Mouse (Mus musculus) ES-Bruce4 (cell line): Measurements from ENCODE around the gene Gpr156. TPM values are rescaled to one million over a fixed set of nuclear protein-coding genes. Genes with fewer than 3 reads are reported as not detected.

ENCODE experiments used
- H3K27ac ChIP-seq: 2 replicates; pipeline ENCODE4 v1.5.1; 2012; ENCODE audit warnings: low read length, inconsistent platforms; ENCODE audit not compliant: insufficient read depth
- H3K27me3 ChIP-seq: 2 replicates; pipeline ENCODE4 v1.6.1; 2012; ENCODE audit warnings: mild to moderate bottlenecking, low read length, inconsistent platforms; ENCODE audit not compliant: control insufficient read depth, poor library complexity, insufficient read depth, severe bottlenecking
- H3K36me3 ChIP-seq: 2 replicates; pipeline ENCODE4 v1.6.1; 2012; ENCODE audit warnings: inconsistent platforms, mild to moderate bottlenecking, low read length, moderate library complexity; ENCODE audit not compliant: control insufficient read depth, poor library complexity, insufficient read depth, severe bottlenecking
- H3K4me1 ChIP-seq: one replicate; pipeline ENCODE4 v1.8.1; 2011; ENCODE audit warnings: low read length; ENCODE audit not compliant: control insufficient read depth, insufficient read depth
- H3K4me3 ChIP-seq: 2 replicates; pipeline ENCODE4 v1.5.1; 2011; ENCODE audit warnings: low read depth, mild to moderate bottlenecking, low read length
- H3K9ac ChIP-seq: 2 replicates; pipeline ENCODE4 v1.6.1; 2012; ENCODE audit warnings: low read depth, mild to moderate bottlenecking, inconsistent platforms; ENCODE audit not compliant: poor library complexity, severe bottlenecking
- H3K9me3 ChIP-seq: replicated peaks from 2 replicates; pipeline ENCODE4 v1.6.1; 2012; ENCODE audit warnings: mild to moderate bottlenecking, low read length, inconsistent platforms; ENCODE audit not compliant: control insufficient read depth, poor library complexity, insufficient read depth, severe bottlenecking
- CTCF ChIP-seq: IDR thresholded peaks from one replicate; pipeline ENCODE4 v1.8.1; 2011; ENCODE audit warnings: low read depth, low read length
- EP300 ChIP-seq: IDR thresholded peaks from 2 replicates; pipeline ENCODE4 v1.6.1; 2011; ENCODE audit warnings: low read depth, low read length; ENCODE audit not compliant: insufficient read depth
- POLR2A ChIP-seq: IDR thresholded peaks from one replicate; pipeline ENCODE4 v1.8.1; 2011; ENCODE audit warnings: low read length; ENCODE audit not compliant: insufficient read depth
- polyA plus RNA-seq: library from polyadenylated mRNA; stranded (reverse); fragments of >200 nt; gene quantifications from 2 replicates; pipeline ENCODE4 v1.2.4, GENCODE M21; 2011; ENCODE audit warnings: low read depth; ENCODE audit not compliant: missing spikeins, insufficient read depth, insufficient read length

Gpr156 gene
- polyA plus RNA-seq, 1 experiment, result not detected

DNA sequence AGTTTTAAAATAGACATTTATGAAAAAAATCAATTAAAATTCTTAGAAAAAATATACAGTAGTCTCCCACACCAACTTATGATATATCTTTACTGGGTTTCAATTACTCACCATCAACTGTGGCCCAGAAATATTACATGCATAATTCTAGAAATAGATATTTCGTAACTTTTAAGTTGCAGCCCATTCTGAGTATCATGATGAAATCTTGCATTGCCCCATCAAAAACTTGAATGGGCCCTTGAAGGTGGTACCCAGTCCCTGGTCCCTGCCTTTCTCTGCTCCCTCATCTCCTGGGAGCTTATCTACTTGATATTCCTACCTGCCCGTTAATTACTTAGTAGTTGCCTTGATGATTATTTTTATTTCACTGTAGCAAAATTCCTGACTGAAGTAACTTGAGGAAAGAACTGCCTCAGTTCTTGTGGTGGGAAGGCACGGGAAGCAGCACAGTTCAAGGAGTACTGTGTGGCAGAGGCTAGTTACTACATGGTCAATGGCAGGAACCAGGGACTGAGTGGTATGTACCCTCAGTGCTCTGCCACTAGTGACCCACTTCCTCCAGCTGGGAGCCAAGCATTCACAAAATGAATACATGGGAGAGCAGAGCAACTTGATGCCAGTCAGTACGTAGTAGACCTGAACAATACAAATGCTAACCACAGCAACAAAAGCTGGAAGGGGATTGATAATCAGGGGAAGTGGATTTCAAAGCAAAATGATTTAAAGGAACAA is 41.6 kb upstream of the Gpr156 start:
- H3K27ac ChIP-seq, result no peak overlapping the region
- H3K27me3 ChIP-seq, result no peaks in the 10 kb centered on the region
- H3K36me3 ChIP-seq, result peaks cover 19% of the 10 kb centered on the region
- H3K9me3 ChIP-seq, result no peaks in the 10 kb centered on the region
- no peaks in the 10 kb centered on the region for H3K4me1 ChIP-seq
- no peak overlapping the region for H3K9ac ChIP-seq
- H3K4me3 ChIP-seq, result no peak overlapping the region
- no peak for TF ChIP-seq POLR2A

DNA sequence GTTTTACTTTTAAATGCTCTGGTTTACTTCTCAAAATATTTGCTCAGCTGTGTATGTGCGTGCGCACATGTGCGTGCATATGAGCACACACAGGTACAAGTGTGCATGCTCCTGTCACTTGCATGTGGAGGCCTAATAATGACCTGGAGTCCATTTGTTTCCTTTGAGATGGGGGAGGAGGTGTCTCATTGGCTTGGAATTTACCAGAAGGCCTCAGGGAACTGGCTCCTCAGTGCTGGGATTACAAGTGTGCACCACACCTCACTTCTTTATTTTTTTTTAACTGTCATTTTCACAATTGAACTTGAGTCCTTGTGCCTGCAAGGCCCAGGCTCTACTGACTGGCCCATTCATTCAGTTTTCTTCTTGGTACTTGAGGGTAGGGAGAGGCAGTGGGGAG is 38.9 kb upstream of the Gpr156 start:
- H3K36me3 ChIP-seq, result peaks cover 27% of the 10 kb centered on the region
- no peak overlapping the region for H3K27ac ChIP-seq
- H3K9ac ChIP-seq, result no peak overlapping the region
- no peaks in the 10 kb centered on the region for H3K9me3 ChIP-seq
- TF ChIP-seq POLR2A (no peak), CTCF (no peak), EP300 (no peak)
- no peaks in the 10 kb centered on the region for H3K27me3 ChIP-seq
- no peaks in the 10 kb centered on the region for H3K4me1 ChIP-seq
- H3K4me3 ChIP-seq, result no peak overlapping the region

GRCm38 (mm10) chr16:37878951-37879505 is 37.3 kb upstream of the Gpr156 start:
- no peak overlapping the region for H3K4me3 ChIP-seq
- H3K27ac ChIP-seq, result no peak overlapping the region
- TF ChIP-seq POLR2A, result no peak
- no peak for TF ChIP-seq EP300
- no peak for TF ChIP-seq CTCF
- no peaks in the 10 kb centered on the region for H3K27me3 ChIP-seq
- no peaks in the 10 kb centered on the region for H3K9me3 ChIP-seq
- H3K4me1 ChIP-seq, result no peaks in the 10 kb centered on the region
- no peak overlapping the region for H3K9ac ChIP-seq
- H3K36me3 ChIP-seq, result peaks cover 27% of the 10 kb centered on the region

- Histone ChIP-seq H3K4me3 (no peak overlapping the region), H3K27ac (no peak overlapping the region), H3K9ac (no peak overlapping the region), H3K4me1 (no peaks in the 10 kb centered on the region), H3K9me3 (no peaks in the 10 kb centered on the region), H3K27me3 (no peaks in the 10 kb centered on the region), H3K36me3 (peaks cover 27% of the 10 kb centered on the region)
- TF ChIP-seq CTCF (no peak), POLR2A (no peak), EP300 (no peak)
Measured at GRCm38 (mm10) chr16:37879750-37880419, 36.4 kb upstream of the Gpr156 start.

GRCm38 (mm10) chr16:37881168-37881567 is 35.1 kb upstream of the Gpr156 start:
- TF ChIP-seq POLR2A (no peak), EP300 (no peak), CTCF (no peak)
- H3K36me3 ChIP-seq, result peaks cover 27% of the 10 kb centered on the region
- no peak overlapping the region for H3K9ac ChIP-seq
- no peak overlapping the region for H3K27ac ChIP-seq
- no peak overlapping the region for H3K4me3 ChIP-seq
- H3K9me3 ChIP-seq, result no peaks in the 10 kb centered on the region
- H3K27me3 ChIP-seq, result no peaks in the 10 kb centered on the region
- no peaks in the 10 kb centered on the region for H3K4me1 ChIP-seq

GRCm38 (mm10) chr16:37888986-37889385 is 27.3 kb upstream of the Gpr156 start:
- Histone ChIP-seq H3K9me3 (no peaks in the 10 kb centered on the region), H3K27ac (no peak overlapping the region), H3K4me3 (no peak overlapping the region), H3K9ac (no peak overlapping the region), H3K4me1 (no peaks in the 10 kb centered on the region), H3K27me3 (no peaks in the 10 kb centered on the region), H3K36me3 (no peaks in the 10 kb centered on the region)
- TF ChIP-seq CTCF (no peak), EP300 (no peak), POLR2A (no peak)
